Mouse (Mus musculus) heart, embryonic 14.5 days (tissue): ENCODE results near the gene Atat1. TPM values are rescaled to one million over a fixed set of nuclear protein-coding genes. Genes with fewer than 3 reads are reported as not detected.
"Not testable (repeated sequence)": the region's sequence is repeated elsewhere in the genome, so short reads cannot be mapped to it uniquely, and the experiment has no call there.

Experiments
- ATAC-seq: fragments of 200-750 bp; cut with Nextera tagmentation; 2 replicates; pipeline ENCODE4 v1.8.0; 2017; ENCODE audit warnings: low read depth, moderate TSS enrichment; ENCODE audit not compliant: insufficient number of reproducible peaks, insufficient read depth, low FRiP score
- H3K27ac ChIP-seq, 2 experiments: fragments of 200-500 bp in 1 of 2; fragments of 300-500 bp in 1 of 2; sonication (generic) in 1 of 2; replicated peaks in 1 of 2; 2 replicates each; pipeline ENCODE4 v1.5.1; 2012 to 2014; ENCODE audit warnings: low read depth in 2 of 2, low read length in 2 of 2, control low read depth in 1 of 2, mild to moderate bottlenecking in 1 of 2, mixed read lengths in 1 of 2; ENCODE audit not compliant: control insufficient read depth in 1 of 2, insufficient read depth in 1 of 2
- H3K27me3 ChIP-seq: fragments of 300-500 bp; sonication (generic); 2 replicates; pipeline ENCODE4 v1.6.1; 2014; ENCODE audit warnings: mild to moderate bottlenecking, low read length, control low read depth; ENCODE audit not compliant: control insufficient read depth, insufficient read depth
- H3K36me3 ChIP-seq: fragments of 300-500 bp; sonication (generic); 2 replicates; pipeline ENCODE4 v1.6.1; 2014; ENCODE audit warnings: mild to moderate bottlenecking, control low read depth, low read length, mixed read lengths; ENCODE audit not compliant: control insufficient read depth, insufficient read depth
- H3K4me1 ChIP-seq, 2 experiments: fragments of 200-500 bp in 1 of 2; fragments of 300-500 bp in 1 of 2; sonication (generic) in 1 of 2; 2 replicates each; pipeline ENCODE4 v1.6.1; 2012 to 2014; ENCODE audit warnings: low read length in 2 of 2, control low read depth in 1 of 2, mixed read lengths in 1 of 2; ENCODE audit not compliant: control insufficient read depth in 2 of 2, insufficient read depth in 2 of 2
- H3K4me2 ChIP-seq: fragments of 300-500 bp; sonication (generic); 2 replicates; pipeline ENCODE4 v1.6.1; 2014; ENCODE audit warnings: mild to moderate bottlenecking, low read length
- H3K4me3 ChIP-seq, 2 experiments: fragments of 200-500 bp in 1 of 2; fragments of 300-500 bp in 1 of 2; sonication (generic) in 1 of 2; 2 replicates each; pipeline ENCODE4 v1.5.1; 2012 to 2014; ENCODE audit warnings: low read length in 2 of 2, mild to moderate bottlenecking in 2 of 2, control low read depth in 1 of 2, low read depth in 1 of 2, moderate library complexity in 1 of 2; ENCODE audit not compliant: control insufficient read depth in 1 of 2, insufficient read depth in 1 of 2
- H3K9ac ChIP-seq: fragments of 300-500 bp; sonication (generic); 2 replicates; pipeline ENCODE4 v1.6.1; 2014; ENCODE audit warnings: mild to moderate bottlenecking, low read length
- H3K9me3 ChIP-seq: fragments of 300-500 bp; sonication (generic); 2 replicates; pipeline ENCODE4 v1.6.1; 2016; ENCODE audit warnings: low read length, control low read depth; ENCODE audit not compliant: control insufficient read depth
- WGBS: fragments of 180-500 bp; shearing (Covaris S2); extraction: QIAGEN DNeasy Blood & Tissue Kit; methylation state at CpG from one replicate; pipeline ENCODE4 v1.1.7; 2014; 5-methylcytosine and 5-hydroxymethylcytosine counted together
- polyA plus RNA-seq: library from polyadenylated mRNA; unstranded; fragments of >200 nt; fragmentation: Nextera tagmentation; extraction: Ambion mirVana; gene quantifications from 2 replicates; pipeline ENCODE4 v1.2.1, GENCODE M21; 2014

The Atat1 gene
- 52.5 and 53.1 TPM in 2 replicates for polyA plus RNA-seq

GRCm38 (mm10) chr17:35909919-35910369, at the start of gene Atat1:
Atat1 (minus strand) TSS chr17:35910075.
- H3K9ac ChIP-seq = peak within 1 kb of the TSS; percentile 86
- peaks cover 75% of the 10 kb centered on the region for H3K36me3 ChIP-seq
- 4% methylated on average over 25 of the region's 25 CpGs for WGBS
- H3K9me3 ChIP-seq = no peaks in the 10 kb centered on the region
- H3K27me3 ChIP-seq = no peaks in the 10 kb centered on the region
- peaks cover 7 to 16% of the 10 kb centered on the region in 2 experiments for H3K4me1 ChIP-seq
- peak within 1 kb of the TSS; percentile 75 to 97 for H3K4me3 ChIP-seq
- ATAC-seq = peak; percentile 83
- H3K27ac ChIP-seq = peak within 1 kb of the TSS; percentile 69 to 78
- peak within 1 kb of the TSS; percentile 81 for H3K4me2 ChIP-seq

GRCm38 (mm10) chr17:35958533-35959223, 48.8 kb upstream of the Atat1 start:
- no peak for ATAC-seq
- H3K4me1 ChIP-seq = no peaks in the 10 kb centered on the region
- 92% methylated on average over 15 of the region's 15 CpGs for WGBS
- no peak overlapping the region for H3K4me2 ChIP-seq
- H3K27ac ChIP-seq = no peak overlapping the region
- H3K36me3 ChIP-seq = peaks cover 86% of the 10 kb centered on the region
- no peak overlapping the region for H3K4me3 ChIP-seq
- H3K27me3 ChIP-seq = no peaks in the 10 kb centered on the region
- no peak overlapping the region for H3K9ac ChIP-seq
- H3K9me3 ChIP-seq = no peaks in the 10 kb centered on the region

- Histone ChIP-seq H3K4me3 (no peak overlapping the region), H3K9me3 (no peaks in the 10 kb centered on the region), H3K9ac (no peak overlapping the region), H3K27ac (no peak overlapping the region), H3K36me3 (peaks cover 46% of the 10 kb centered on the region), H3K4me1 (no peaks in the 10 kb centered on the region), H3K4me2 (no peak overlapping the region), H3K27me3 (no peaks in the 10 kb centered on the region)
- WGBS = 73% methylated on average over 8 of the region's 8 CpGs
- no peak for ATAC-seq
Measured at GRCm38 (mm10) chr17:35954665-35955064, 44.8 kb upstream of the Atat1 start.

- not testable (repeated sequence) for H3K4me3 ChIP-seq, ATAC-seq, H3K27me3 ChIP-seq, H3K4me1 ChIP-seq, H3K4me2 ChIP-seq, H3K9ac ChIP-seq, H3K9me3 ChIP-seq, H3K27ac ChIP-seq
- H3K36me3 ChIP-seq = peaks cover 25% of the 10 kb centered on the region
- 64% methylated on average over 2 of the region's 3 CpGs for WGBS
Measured at GRCm38 (mm10) chr17:35952559-35952958, 42.7 kb upstream of the Atat1 start.

DNA sequence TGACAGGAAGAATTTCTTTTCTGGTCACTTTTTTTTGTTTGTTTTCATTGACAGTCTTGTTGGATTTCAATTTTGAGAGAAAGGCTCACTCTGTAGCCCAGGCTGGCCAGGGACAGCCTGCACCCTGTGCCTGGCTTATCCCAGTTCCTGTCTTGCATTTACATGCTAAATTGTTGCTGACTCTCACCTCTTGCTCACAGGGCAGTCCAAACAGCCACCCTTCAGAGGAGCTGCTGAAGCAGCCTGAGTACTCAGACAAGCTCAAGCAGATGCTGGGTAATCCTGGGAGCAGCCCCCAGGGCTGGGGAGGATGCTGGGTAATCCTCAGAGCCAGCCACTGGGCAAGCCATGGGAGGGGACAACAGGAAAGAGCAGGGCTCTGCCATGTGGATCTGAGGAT, 41.1 kb upstream of the Atat1 start:
- not testable (repeated sequence) for H3K4me2 ChIP-seq, H3K4me1 ChIP-seq, H3K27ac ChIP-seq, H3K36me3 ChIP-seq, H3K4me3 ChIP-seq, ATAC-seq, H3K9ac ChIP-seq, H3K27me3 ChIP-seq, H3K9me3 ChIP-seq

DNA sequence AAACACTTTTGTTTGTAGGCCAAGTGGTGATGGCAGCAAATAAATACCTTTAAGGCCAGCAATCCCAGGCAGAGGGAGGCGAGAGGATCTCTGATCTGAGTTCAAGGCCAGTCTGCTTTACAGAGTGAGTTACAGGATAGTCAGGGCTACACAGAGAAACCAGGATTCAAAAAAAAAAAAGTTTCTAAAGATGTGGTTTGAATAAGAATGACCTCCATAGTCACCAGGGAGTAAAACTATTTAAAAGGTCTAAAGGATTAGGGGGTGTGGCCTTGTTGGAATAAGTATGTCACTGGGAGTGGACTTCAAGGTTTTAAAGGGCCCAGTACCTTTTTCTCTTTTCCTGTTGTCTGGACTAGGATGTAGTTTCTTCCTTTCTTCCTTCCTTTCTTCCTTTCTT, 30.1 kb upstream of the Atat1 start:
- 50% methylated on average over 1 of the region's 1 CpGs for WGBS
- Histone ChIP-seq H3K36me3 (no peaks in the 10 kb centered on the region), H3K4me3 (no peak overlapping the region), H3K9me3 (0 out of 2 replicates have a peak, but pooled peaks cover 2% of the 10 kb centered on the region), H3K27me3 (no peaks in the 10 kb centered on the region), H3K4me1 (no peaks in the 10 kb centered on the region), H3K9ac (no peak overlapping the region), H3K4me2 (no peak overlapping the region), H3K27ac (no peak overlapping the region)
- ATAC-seq = no peak

DNA sequence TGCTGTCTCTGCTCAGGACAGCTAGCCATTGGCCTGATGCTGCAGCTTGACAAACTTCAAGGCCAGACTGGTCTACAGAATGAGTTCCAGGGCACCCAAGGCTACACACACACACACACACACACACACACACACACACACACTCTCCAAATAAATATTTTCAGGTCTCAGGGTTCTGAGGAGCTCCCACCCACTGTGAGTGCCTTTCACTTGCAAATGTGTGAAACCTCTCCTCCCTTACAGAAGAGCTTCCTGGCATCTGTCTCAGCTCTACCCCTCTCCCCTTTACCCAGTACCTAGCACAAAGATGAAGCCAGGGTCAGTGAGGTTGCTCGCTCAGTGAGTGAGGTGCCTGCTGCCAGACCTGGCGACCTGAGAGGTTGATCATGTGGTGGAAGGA, 29.2 kb upstream of the Atat1 start:
- Histone ChIP-seq H3K4me1 (no peaks in the 10 kb centered on the region), H3K9me3 (0 out of 2 replicates have a peak, but pooled peaks cover 2% of the 10 kb centered on the region), H3K36me3 (no peaks in the 10 kb centered on the region), H3K4me3 (no peak overlapping the region), H3K27ac (no peak overlapping the region), H3K9ac (no peak overlapping the region), H3K4me2 (no peak overlapping the region), H3K27me3 (no peaks in the 10 kb centered on the region)
- WGBS = 43% methylated on average over 2 of the region's 2 CpGs
- no peak for ATAC-seq
